Mouse (Mus musculus) neutrophil, adult 5-6 weeks (primary cell): ENCODE results near the gene Ing2. TPM values are rescaled to one million over a fixed set of nuclear protein-coding genes. Genes with fewer than 3 reads are reported as not detected.
A peak's percentile ranks its signal among the peaks of the same experiment; 100 is the strongest.

Experiments
- ATAC-seq: fragments of 151-379, 151-347 bp; 2 replicates; pipeline ENCODE4 v1.8.0; 2017; ENCODE audit warnings: mild to moderate bottlenecking, moderate TSS enrichment; ENCODE audit not compliant: insufficient number of reproducible peaks, poor library complexity, low FRiP score, severe bottlenecking; ENCODE audit errors: extremely low read depth
- total RNA-seq: library from RNA; stranded (forward); fragments of 200-1000 nt; gene quantifications from 2 replicates; pipeline ENCODE4 v1.2.3, GENCODE M21; 2017

Gene Ing2
- total RNA-seq = 31.4 and 46.9 TPM in 2 replicates

DNA sequence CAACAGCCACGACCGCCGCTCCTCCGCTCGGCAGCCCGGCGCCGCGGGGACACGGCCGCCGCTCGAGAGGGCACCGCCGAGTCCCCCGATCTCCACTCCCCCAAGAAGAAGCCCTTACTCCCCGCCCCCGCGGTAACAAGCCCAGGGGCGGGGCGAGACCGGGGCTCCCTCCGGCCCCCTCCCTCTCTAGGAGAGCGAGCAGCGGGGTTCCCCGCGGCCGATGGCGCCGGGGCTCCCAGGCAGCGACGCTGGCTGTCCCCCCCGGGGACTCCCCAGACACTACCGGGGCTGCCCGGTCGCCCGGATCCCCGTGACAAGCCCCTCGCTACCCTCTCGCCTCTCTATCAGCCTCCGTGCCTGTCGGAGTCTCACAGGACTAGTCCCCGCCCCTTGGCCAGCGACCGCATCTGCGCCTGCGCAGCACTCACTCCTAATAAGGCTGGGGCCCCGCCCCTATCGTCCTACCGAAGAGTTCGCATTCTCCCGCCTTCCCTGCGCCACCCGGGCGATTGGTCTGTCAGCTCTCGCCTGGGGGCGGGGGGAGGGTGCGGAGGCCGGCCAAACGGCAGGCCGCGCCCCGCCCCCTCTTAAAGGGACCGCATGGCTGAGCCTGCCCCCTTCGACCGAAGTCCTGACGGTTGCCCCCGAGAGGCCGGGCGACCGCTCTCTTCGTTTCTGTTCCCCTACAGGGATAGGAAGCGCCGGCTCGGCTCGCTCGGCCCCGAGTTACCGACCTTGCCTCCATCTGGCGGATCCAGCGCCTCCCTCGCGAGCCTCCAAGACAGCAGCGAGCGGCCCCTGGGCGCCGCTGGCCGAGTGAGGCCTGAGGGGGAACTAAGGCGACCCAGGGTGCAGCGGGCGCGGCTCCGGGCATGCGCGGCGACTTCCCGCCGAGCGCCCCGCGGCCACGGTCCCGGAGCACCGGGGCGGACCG, at the start of gene Ing2:
Ing2 (minus strand) TSS at position 780 of the 934 bp plus-strand sequence.
- peak; percentile 76 for ATAC-seq

DNA sequence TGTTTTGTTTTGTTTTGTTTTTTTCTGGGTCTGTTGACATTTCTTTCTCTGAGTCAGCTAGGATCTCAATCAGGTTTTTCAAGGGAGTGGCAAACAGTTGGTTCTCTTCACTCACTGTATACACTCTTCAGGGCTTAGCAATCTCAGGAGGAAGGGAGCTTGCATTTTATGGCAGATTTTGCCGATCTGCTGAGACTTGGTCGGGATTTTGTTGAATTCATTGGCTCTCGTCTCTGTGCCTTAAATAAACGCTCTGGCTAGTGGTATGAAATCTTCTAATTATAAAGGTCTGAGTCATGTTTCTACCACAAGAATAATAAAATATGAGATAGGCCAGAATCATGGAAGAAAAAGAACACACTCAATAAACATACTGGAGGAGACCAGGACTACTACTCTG, 46.3 kb upstream of the Ing2 start:
- ATAC-seq = no peak

DNA sequence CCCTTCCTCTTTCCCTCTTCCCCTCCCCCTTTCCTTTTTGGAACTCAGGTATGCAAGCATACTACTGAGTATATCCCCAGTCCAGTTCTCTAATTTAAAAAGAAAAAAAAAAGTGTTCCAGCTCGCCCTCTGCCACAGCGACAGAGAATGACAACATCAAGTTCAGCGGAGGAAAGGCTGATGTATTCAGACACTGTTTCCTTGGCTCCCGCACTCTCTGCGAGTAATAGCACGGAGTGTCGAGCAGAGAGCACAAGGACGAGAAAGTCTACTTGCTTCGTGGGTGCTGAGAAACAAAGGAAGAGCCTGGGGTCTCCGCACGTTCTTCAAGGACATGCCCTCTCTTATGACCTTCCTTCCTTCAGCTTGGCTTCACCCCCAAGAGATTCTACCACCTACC, 43.3 kb upstream of the Ing2 start:
- no peak for ATAC-seq

DNA sequence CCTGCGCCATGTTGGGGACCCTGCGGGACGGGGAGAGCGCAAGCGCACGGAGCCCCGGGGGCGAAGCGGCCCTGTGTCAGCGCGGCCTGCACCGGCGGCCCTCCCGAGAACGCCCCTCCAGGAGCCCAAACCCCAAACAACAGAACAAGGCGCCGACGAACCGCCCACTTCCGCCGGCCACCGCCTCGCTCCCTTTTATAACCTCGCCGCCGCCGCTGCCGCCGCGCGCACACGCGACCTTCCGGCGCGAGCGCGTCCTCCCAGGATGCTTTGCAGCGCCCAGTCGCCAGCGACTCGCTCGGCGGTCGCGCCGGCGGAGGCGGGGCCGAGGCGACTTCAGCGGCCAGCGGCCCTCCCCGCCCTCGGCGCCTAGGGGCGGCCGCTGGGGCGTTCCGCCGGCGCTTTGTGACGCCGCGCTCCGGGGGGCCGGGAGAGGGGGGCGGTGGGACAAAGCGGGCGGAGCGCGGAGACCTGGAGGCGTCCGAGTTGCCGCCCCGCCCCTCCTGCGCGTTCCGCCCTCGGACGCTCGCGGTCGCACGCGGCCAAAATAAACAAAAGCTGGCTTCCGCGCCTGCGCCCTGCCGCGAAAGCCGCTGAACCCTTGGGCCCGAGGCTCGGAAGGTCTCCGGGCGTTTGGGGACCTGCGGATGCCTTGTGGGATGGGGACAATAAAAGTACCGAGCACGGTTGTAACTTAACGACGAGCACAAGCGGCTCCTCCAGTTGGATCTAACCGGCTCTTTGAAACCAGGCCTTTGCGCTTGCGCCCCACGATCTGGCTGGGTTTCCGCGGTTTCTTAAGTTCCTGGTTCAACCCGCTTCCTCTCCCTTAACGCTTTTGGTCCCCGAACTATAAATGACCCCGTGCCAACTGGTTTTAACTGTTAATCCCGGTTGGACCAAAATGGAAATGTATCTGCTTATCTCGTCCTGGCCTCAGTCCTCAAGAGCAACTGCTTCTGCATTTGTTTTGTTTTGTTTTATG, 38.7 kb upstream of the Ing2 start, which contains the start of gene Cdkn2aip:
Cdkn2aip (minus strand) TSS at position 172 of the 985 bp plus-strand sequence.
- ATAC-seq = peak; percentile 72

DNA sequence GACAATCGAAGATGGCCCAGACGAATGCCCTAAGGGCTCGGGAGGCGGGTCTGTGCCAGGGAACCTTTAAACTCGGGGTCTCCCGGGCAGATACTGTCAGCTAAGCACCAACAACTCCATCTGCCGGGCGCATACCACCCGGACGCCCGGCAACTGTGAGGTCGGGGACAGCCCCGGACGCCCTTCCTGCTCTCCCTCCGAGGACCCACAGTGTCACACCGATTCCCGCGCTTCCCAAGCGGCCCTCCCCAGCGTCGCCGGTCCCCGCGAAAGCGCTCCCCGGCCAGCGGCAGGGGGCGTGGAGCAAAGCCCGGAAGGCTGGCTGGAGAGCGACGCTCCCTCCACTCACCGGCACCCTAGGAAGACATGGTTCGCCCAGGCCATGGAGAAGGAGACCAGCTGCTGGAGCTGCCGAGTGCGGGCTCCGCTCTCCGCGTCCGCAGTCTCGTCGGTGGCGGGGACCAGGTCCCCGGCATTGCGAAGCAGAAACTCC, 37.9 kb upstream of the Ing2 start:
- ATAC-seq = peak; percentile 9; the same call in 1 of the 2 replicates

DNA sequence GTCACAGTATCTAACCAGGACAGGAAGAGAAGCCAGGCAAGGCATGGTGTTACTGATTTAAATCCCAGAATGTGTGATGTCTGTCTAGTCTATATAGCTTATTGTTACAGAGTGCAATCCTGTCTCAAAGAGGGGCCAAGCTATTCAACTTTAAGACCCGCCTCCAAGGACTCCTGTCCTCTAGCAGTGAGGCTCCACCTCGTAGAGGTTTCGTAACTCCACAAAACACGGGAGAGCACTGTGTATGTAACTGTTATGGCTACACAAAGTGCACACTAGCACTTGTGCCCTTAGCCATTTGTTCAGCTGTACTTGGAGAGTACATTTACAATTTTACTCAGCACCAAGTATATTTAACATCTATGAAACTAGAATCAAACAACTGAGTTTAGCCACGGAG, 32.8 kb upstream of the Ing2 start:
- no peak for ATAC-seq

DNA sequence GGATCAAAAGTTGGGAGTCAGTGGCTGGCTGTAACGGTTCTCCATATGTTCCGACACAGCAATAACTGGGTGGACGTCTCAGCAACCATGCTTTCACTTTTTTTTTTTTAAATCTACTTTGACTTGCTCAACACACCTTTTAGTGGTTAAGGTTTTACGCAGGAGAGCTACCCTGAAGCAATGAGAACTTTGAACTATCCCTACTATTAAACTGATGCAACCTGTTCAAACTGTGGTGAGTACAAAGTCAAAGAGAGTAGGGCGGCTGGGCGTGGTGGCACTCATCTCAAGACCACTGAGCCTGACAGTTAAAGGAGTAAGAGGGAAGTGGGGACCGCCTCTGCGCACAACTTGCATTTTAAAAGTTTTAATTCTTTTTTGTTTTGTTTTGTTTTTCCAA, 31.4 kb upstream of the Ing2 start:
- ATAC-seq = no peak

DNA sequence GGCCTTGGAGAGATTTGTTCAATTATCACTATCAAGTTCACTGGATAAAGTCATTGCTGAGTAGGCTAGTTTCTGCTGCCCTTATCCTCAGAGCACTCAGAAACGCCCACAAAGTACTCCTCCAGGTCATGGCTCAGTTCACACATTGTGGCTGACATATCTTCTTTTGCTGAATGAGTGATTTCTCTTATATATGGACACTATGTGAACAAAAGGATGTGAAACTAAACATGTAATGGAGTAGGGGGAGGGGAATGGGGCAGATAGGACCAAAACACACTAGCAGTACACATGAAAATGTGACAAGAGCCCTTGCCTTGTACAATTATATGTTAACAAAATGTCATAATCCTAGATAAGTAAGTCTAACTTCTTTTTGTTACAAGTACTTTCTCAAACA, 27.0 kb upstream of the Ing2 start:
- ATAC-seq = peak; percentile 71

DNA sequence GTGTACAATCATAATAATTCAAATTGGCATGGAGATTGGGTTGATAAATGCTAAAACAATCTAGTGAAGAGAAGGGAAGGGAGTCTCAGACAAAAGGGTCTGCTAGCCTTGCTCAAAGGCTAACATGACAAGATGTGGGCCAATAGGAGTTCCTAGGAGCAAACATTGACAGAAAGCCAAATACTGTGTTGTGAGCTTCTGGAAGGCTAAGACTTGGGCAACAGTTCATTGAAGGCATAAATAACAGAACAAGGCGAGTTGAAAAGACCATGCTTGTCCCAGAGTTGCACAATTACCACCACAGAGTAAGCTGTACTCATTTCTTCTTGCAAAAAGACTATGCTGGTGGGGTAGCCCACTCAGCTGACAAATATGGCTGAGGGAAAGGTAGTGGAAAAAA, 22.3 kb upstream of the Ing2 start:
- no peak for ATAC-seq

DNA sequence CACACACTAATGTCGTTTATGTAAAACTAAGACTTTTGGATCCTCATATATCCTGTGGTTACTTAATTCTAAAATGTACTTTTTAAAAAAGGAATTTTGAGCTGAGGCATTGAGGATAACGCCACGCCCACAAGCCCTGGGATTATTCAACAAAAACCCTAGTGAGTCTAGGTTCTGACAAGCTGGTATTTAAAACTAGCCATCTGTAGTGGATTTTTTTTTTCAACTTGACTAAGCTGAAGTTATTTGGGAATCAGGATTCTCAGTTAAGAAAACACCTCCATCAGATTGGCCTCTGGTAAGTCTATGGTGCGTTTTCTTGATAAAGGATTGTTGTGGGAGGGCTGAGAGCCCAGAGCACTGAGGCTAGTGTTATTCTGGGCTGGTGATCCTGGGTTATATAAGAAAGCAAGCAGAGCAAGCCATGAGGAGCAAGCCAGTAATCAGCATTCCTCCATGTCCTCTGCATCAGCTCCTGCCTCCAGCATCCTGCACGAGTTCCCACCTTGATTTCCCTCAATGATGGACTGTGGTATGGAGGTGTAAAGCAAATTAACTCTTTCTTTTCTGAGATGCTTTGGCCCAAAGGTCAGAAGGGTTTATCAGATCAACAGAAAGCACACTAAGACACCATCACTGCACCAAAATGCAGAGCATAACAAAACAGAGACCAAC, 20.2 kb upstream of the Ing2 start:
- no peak for ATAC-seq

DNA sequence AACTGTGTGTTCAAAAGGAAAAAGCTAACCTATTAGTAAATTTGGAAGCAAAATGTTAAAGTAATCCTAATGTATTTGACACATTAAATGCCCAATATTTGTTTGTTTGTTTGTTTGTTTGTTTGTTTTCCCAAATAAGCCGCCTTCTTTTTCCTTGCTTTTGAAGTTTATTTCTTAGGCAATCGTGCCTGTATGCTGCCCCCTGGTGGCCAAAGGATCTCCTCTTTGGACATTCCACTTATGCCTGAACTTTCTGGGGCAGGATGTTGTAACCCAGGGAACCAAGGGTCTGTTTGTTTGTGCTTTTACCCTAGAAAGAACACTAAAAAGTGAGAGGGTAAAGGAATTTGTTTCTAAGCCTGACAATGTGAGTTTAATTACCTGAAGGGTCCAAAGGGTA, 17.8 kb upstream of the Ing2 start:
- peak; percentile 45; the same call in 1 of the 2 replicates for ATAC-seq

DNA sequence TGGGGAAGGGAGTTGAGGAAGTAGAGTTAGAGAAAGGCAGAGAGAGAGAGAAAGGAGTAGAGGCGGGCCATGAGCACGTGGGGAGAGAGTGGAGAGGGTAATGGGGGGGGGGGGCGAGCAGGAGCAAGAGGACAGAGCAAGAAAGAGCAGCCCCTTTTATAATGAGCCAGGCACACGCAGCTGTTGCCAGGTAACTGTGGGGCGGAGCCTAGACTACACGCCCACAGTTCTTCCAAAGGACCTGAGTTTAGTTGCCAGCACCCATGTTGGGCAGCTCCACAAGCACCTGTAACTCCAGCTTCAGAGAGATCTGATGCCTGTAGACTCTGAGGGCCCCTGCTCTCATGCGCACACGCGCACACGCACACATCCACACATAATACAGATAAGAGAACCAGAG, 16.5 kb upstream of the Ing2 start:
- ATAC-seq = no peak

DNA sequence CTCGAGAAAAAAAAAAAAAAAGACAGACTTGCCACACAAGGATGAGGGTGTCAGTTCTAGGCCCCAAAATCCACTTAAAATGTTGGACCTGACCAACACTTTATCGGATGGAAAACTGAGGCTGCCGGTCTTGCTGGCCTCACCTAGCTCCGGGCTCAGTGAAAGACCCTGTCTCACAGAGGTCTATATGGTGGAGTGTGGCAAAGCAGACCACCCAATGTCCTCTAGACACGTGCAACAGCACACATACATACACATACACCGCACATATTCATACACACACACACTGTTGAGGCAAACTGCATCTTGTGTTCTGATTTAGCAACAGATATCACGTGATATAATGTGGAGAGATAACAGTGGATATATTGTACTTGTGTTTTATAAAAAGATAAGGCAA, 15.9 kb upstream of the Ing2 start:
- ATAC-seq = no peak

DNA sequence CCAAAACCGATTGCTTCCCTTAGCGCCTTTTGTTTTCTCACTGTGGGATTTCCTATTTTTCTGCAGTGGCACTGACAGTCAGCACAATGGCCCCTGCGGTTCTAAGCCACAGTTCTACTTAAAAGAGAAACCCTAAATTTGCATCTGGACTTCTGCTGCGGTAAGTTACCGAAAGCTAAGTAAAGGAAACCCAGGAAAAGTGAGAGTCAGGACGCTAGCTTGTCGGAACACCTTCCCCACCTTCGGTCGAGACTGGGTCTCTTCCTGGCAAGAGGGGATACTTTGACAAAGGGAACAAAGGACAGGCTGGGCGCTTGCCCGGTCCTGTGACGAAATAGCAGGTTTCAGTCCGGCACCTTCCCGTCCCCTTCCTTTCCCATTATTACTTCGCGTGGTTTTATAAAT, 15.3 kb upstream of the Ing2 start:
- no peak for ATAC-seq

DNA sequence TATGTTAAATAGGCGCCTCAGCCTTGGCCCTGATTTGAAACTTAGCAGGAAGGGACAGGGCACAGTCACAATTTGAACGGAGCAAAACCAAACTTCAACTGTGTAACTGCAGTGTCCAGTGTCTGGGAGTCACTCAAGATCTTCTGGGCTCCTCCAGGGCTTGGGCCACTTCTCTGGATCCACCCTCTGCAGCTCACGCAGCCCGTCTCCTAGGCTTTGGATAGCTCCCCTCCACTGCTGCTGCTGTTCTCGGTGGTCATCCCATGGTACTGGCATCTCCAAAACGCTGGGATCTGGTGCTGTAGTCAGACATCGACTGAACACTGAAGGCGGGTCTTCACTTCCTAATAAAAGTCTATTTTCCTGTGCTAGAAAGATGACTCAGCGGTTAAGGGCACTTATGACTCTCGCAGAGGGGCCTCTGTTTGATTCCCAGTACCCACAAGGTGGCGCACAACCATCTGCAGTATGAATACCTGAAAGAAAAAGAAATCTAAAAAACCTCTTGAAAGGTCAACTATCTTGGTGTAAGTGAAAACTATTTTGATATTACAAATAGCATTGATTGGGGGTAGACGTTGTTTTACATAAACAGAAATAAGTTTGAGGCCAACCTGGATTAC, 14.5 kb upstream of the Ing2 start:
- ATAC-seq = peak; percentile 51; the same call in 1 of the 2 replicates

DNA sequence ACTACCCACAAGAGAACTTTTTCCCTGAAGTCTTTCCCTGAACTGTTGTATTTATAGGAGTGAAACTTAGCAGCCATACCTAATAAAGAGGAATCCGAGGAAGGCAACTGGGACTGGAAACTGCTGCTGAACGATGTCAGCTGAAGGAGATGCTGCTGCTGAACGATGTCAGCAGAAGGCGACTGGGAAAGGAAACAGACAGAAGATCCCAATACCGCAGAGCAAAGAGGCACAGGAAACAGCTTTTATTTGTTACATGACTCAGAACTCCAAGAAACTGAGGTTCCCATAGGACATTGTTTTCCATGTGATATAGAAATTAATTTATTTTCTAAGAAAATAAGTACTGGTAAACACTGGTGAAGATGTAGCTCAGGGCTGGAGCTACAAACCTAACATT, 9.1 kb upstream of the Ing2 start:
- ATAC-seq = no peak

DNA sequence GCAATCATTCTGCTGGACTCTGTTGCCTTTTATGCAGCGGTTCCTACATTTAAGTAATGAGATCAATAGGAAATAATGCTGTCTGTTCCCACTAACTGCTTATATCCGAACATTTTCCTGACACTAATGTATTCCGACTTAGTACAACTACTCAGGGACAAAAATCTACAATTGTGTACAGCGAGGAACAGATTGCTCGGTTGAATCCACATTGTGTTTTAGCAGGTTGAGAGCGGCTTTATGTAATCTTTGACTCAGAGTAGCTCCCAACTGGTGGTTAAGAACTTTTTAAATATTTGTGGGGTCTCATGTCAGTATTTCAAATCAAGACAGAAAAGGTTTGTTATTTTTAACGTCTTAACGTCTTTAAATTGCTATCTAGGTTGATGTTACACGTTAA, 8.6 kb upstream of the Ing2 start:
- ATAC-seq = no peak

DNA sequence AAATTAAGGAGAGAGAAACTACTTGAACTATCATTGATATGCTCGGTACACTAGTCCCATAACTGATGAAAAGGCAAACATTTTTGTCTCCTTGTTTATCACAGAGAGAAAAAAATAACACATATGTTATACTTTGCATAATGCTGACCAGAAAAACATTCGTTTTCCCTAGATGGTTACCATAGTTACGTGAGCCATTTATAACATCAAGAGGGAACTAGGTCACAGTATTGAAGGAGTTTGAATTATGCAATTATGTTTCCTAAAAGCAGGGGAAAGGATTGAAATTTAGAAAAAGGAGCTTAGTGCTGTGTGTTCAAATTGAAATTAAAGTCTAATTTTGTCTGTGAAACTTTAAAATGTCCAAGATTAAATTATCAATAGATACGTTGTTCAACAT, 5.0 kb upstream of the Ing2 start:
- ATAC-seq = no peak
